Mouse (Mus musculus) cerebellum, adult 2 months (tissue): ENCODE data around the gene 4930404N11Rik. TPM values are rescaled to one million over a fixed set of nuclear protein-coding genes. Genes with fewer than 3 reads are reported as not detected.

Experiments
- DNase-seq, 2 experiments: peaks; one replicate each; pipeline ENCODE4 v3.0.0; 2021
- H3K27ac ChIP-seq: fragments of 200-500 bp; 2 replicates; pipeline ENCODE4 v1.5.1; 2012; ENCODE audit warnings: low read length, control low read depth, inconsistent platforms; ENCODE audit not compliant: insufficient read depth
- H3K27me3 ChIP-seq: fragments of 200-500 bp; 2 replicates; pipeline ENCODE4 v1.6.1; 2012; ENCODE audit warnings: inconsistent platforms, mild to moderate bottlenecking, low read length, moderate library complexity; ENCODE audit not compliant: control insufficient read depth, insufficient read depth
- H3K4me1 ChIP-seq: fragments of 200-500 bp; 2 replicates; pipeline ENCODE4 v1.6.1; 2011; ENCODE audit warnings: low read length; ENCODE audit not compliant: control insufficient read depth, insufficient read depth
- H3K4me3 ChIP-seq: fragments of 200-500 bp; replicated peaks from 2 replicates; pipeline ENCODE3; 2011; ENCODE audit warnings: mild to moderate bottlenecking, low read depth, low read length, control low read depth; ENCODE audit not compliant: insufficient read depth
- CTCF ChIP-seq: fragments of 200-500 bp; IDR thresholded peaks from 2 replicates; pipeline ENCODE4 v1.5.1; 2011; ENCODE audit warnings: low read depth, mild to moderate bottlenecking, control low read depth, low read length, moderate library complexity, borderline replicate concordance; ENCODE audit not compliant: insufficient read depth
- POLR2A ChIP-seq: fragments of 200-500 bp; IDR thresholded peaks from 2 replicates; pipeline ENCODE4 v1.6.1; 2011; ENCODE audit warnings: low read length, control low read depth, borderline replicate concordance; ENCODE audit not compliant: insufficient read depth
- WGBS: fragments of 180-500 bp; shearing (Covaris S2); methylation state at CpG from one replicate; pipeline ENCODE4 v1.1.7; 2018; 5-methylcytosine and 5-hydroxymethylcytosine counted together
- polyA plus RNA-seq: library from polyadenylated mRNA; depleted of rRNA; stranded (reverse); fragments of >200 nt; gene quantifications from 2 replicates; pipeline ENCODE4 v1.2.3, GENCODE M21; 2012

The 4930404N11Rik gene
- polyA plus RNA-seq, 1 experiment = 0.36 TPM

DNA sequence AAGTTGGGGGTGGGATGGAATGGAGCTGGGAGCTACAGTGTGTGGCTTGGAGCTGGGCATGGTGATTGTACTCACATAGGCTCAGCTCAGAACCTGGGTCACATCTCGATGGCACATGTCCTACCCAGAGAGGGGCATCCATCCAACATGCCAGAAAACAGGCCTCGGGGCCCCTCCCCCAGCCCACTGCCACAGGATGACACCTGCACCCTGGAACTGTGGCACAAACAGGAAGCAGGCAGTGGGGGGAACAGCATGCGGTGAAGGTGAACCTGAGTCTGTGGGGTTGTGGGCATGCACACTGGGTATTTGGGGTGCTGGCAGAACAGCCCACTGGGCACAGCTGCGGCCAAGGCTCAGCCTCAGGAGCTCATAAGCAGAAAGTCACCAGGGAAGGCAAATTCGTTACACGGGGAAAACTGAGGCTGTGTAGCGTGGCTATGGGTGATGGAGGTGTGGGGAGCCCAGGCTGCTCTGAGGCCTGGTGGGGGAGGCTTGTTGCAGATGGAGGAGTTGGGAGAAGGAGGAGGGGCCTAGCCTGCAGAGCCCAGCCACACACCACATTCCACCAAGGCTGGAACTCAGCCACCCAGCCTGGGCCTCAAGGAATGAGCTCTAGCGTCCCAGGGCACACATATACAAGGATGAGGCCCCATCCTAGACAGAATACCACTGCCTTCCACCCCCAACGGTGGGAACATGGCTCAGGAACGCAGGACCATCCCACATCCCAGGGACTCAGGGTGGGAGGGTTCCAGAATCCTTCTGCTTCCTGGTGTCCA is 36.2 kb downstream of the 4930404N11Rik start:
- H3K27ac ChIP-seq = no peak overlapping the region
- 59% methylated on average over 10 of the region's 10 CpGs for WGBS
- H3K4me3 ChIP-seq = no peak overlapping the region
- 0 out of 2 replicates have a peak, but pooled peaks cover 1% of the 10 kb centered on the region for H3K27me3 ChIP-seq
- no peaks in the 10 kb centered on the region for H3K4me1 ChIP-seq
- DNase-seq = no peak
- TF ChIP-seq POLR2A (no peak), CTCF (no peak)

- no peaks in the 10 kb centered on the region for H3K4me1 ChIP-seq
- no peak within 1 kb of the TSS for H3K27ac ChIP-seq
- no peak for TF ChIP-seq CTCF
- TF ChIP-seq POLR2A = no peak
- WGBS = 17% methylated on average over 10 of the region's 10 CpGs
- DNase-seq = no peak
- H3K27me3 ChIP-seq = 0 out of 2 replicates have a peak, but pooled peaks cover 1% of the 10 kb centered on the region
- H3K4me3 ChIP-seq = no peak within 1 kb of the TSS
These were observed 37.2 kb downstream of the 4930404N11Rik start, which contains the start of gene Tbxa2r for GRCm38 (mm10) chr10:81328386-81328785. Tbxa2r (plus strand) TSS chr10:81328731.

DNA sequence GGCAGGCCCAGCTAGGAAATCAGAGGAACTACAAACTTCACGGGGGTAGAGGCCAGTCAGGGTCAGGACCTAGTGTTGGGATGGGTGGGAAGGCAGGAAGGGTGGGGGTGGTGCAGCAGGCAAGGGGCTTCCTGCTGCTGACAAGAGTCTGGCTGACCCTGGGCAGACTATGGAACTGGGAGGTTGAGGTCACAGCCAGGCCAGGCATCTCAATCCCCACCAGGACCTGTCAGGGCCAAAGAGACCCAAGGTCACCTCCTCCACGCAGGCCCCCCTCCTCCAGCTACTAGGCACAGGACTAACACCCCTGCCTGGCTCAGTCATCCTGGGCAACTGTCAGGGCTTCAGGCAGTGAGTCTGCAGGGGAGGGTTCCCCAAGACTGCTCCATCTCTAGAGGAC is 37.7 kb downstream of the 4930404N11Rik start:
- H3K27me3 ChIP-seq = 0 out of 2 replicates have a peak, but pooled peaks cover 1% of the 10 kb centered on the region
- TF ChIP-seq CTCF (no peak), POLR2A (no peak)
- H3K27ac ChIP-seq = no peak overlapping the region
- no peaks in the 10 kb centered on the region for H3K4me1 ChIP-seq
- DNase-seq = no peak
- H3K4me3 ChIP-seq = no peak overlapping the region
- 48% methylated on average over 2 of the region's 2 CpGs for WGBS

- TF ChIP-seq POLR2A (no peak), CTCF (no peak)
- Histone ChIP-seq H3K27me3 (no peaks in the 10 kb centered on the region), H3K4me3 (no peak overlapping the region), H3K27ac (no peak overlapping the region), H3K4me1 (no peaks in the 10 kb centered on the region)
- WGBS = 61% methylated on average over 6 of the region's 6 CpGs
- no peak for DNase-seq
These were observed 38.8 kb downstream of the 4930404N11Rik start for GRCm38 (mm10) chr10:81326858-81327257.

DNA sequence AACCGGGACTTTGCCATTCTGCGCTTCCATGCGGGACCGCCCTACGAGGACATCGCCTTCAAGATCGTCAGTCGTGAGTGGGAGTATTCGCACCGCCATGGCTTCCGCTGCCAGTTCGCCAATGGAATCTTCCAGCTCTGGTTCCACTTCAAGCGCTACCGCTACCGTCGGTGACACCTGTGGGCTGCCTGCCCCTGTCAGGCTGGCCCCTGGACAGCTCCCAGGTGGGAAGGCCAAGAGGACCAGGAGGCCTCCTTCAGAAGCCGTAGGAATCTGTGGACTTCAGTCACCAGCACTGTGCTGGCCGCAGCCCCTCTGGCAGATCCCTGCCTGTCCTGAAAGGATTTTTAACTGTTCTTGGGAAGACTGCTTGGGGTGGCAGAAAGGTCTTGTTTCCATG is 39.8 kb downstream of the 4930404N11Rik start:
- H3K4me1 ChIP-seq = no peaks in the 10 kb centered on the region
- WGBS = 90% methylated on average over 18 of the region's 18 CpGs

DNA sequence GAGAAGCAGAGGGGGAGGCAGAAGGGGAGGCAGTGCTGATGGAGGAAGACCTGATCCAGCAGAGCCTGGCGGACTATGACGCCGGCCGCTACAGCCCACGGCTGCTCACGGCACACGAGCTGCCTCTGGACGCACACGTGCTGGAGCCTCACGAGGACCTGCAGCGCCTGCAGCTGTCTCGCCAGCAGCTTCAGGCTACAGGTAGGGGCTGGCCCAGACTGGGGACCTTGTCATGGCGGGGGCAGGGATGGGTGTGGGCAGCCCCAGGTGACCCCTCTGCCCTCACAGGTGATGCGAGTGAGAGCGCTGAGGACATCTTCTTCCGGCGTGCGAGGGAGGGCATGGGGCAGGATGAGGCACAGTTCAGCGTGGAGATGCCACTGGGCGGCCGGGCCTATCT is 40.4 kb downstream of the 4930404N11Rik start:
- 90% methylated on average over 21 of the region's 21 CpGs for WGBS
- TF ChIP-seq CTCF (no peak), POLR2A (no peak)
- no peak for DNase-seq
- Histone ChIP-seq H3K4me3 (no peak overlapping the region), H3K4me1 (no peaks in the 10 kb centered on the region), H3K27ac (no peak overlapping the region), H3K27me3 (no peaks in the 10 kb centered on the region)

More for the DNA sequence above, 39.8 kb downstream of the 4930404N11Rik start:
- Histone ChIP-seq H3K27me3 (no peaks in the 10 kb centered on the region), H3K4me3 (no peak overlapping the region), H3K27ac (no peak overlapping the region)
- no peak for DNase-seq
- TF ChIP-seq CTCF (no peak), POLR2A (no peak)

GRCm38 (mm10) chr10:81323791-81324530 is 41.7 kb downstream of the 4930404N11Rik start:
- DNase-seq = no peak
- Histone ChIP-seq H3K4me3 (no peak overlapping the region), H3K27ac (no peak overlapping the region), H3K27me3 (no peaks in the 10 kb centered on the region), H3K4me1 (peaks cover 9% of the 10 kb centered on the region; the same call in 1 of the 2 replicates)
- WGBS = 77% methylated on average over 18 of the region's 18 CpGs
- TF ChIP-seq POLR2A (no peak), CTCF (no peak)

- TF ChIP-seq POLR2A (no peak), CTCF (no peak)
- no peaks in the 10 kb centered on the region for H3K27me3 ChIP-seq
- H3K4me1 ChIP-seq = peaks cover 12% of the 10 kb centered on the region; the same call in 1 of the 2 replicates
- H3K4me3 ChIP-seq = no peak overlapping the region
- WGBS = 86% methylated on average over 23 of the region's 23 CpGs
- H3K27ac ChIP-seq = no peak overlapping the region
- no peak for DNase-seq
These were observed 42.4 kb downstream of the 4930404N11Rik start for GRCm38 (mm10) chr10:81323141-81323775.
